8 mouse cellular contexts compared by ENCODE assay signal in genomic region chr8:84977435-84978247, GRCm38 (mm10). TPM values are rescaled to one million over a fixed set of nuclear protein-coding genes. Genes with fewer than 3 reads are reported as not detected.
DNase-seq lines count a peak whose midpoint lies in the region; ATAC-seq and TF ChIP-seq lines count a peak whose summit lies in the region.

No protein-coding gene starts in this region.

- H3K27me3 ChIP-seq in forebrain, embryonic 12.5 days, result peaks cover 57% of the 10 kb centered on the region
- no peaks in the 10 kb centered on the region for H3K27me3 ChIP-seq in lung, postnatal 0 days (replicated peaks; ENCODE audit: insufficient read depth, low read length)

- H3K4me2 ChIP-seq in forebrain, embryonic 12.5 days, result peak overlapping the region; percentile 88
- H3K4me2 ChIP-seq in lung, postnatal 0 days (replicated peaks; ENCODE audit: low read depth, low read length), result peak overlapping the region; percentile 89

- peak overlapping the region; percentile 49 for H3K9ac ChIP-seq in forebrain, embryonic 12.5 days
- peak overlapping the region; percentile 96 for H3K9ac ChIP-seq in lung, postnatal 0 days (replicated peaks; ENCODE audit: low read depth)

- H3K27ac ChIP-seq in forebrain, embryonic 12.5 days, result no peak overlapping the region
- peak overlapping the region; percentile 99 for H3K27ac ChIP-seq in lung, postnatal 0 days (ENCODE audit: low read length)

- 1% methylated on average over 70 of the region's 70 CpGs for WGBS in forebrain, embryonic 12.5 days
- WGBS in lung, postnatal 0 days, result under 1% methylated on average over 63 of the region's 70 CpGs

- peak; percentile 70 to 75 for DNase-seq in CD8-positive naive resting alpha-beta T cell, adult 2 months (ENCODE audit: low read depth in 2 of 2, low spot score in 2 of 2)
- peak; percentile 88 for DNase-seq in adrenal gland, postnatal 14 days
- DNase-seq in heart, postnatal 36 days, result peak; percentile 70 to 82
- DNase-seq in layer of hippocampus, adult 8-10 months (ENCODE audit: low spot score in 2 of 2), result peak; percentile 56 to 61
- peak; percentile 86 for DNase-seq in lung, postnatal 0 days (ENCODE audit: low spot score)
- peak; percentile 63 for DNase-seq in retina, postnatal 1 day
- peak; percentile 67 for DNase-seq in urinary bladder, postnatal 14 days (ENCODE audit: low spot score)

- no peak for ATAC-seq in forebrain, embryonic 12.5 days (ENCODE audit: low FRiP score)
- ATAC-seq in lung, postnatal 0 days, result no peak

- intact Hi-C loops in heart, postnatal 36 days (cut with DNase I), result loop anchor here (5.0 kb wide), 2 partner anchors 50 to 315 kb away; partner anchors contain the start of genes Asna1, Ier2 and Trir

- peaks cover 64% of the 10 kb centered on the region for H3K4me1 ChIP-seq in forebrain, embryonic 12.5 days
- peaks cover 33% of the 10 kb centered on the region for H3K4me1 ChIP-seq in lung, postnatal 0 days (ENCODE audit: insufficient read depth, low read depth, low read length)

- H3K9me3 ChIP-seq in forebrain, embryonic 12.5 days, result no peaks in the 10 kb centered on the region
- no peaks in the 10 kb centered on the region for H3K9me3 ChIP-seq in lung, postnatal 0 days (ENCODE audit: low read length)

- peaks cover 26% of the 10 kb centered on the region for H3K36me3 ChIP-seq in forebrain, embryonic 12.5 days (replicated peaks)
- no peaks in the 10 kb centered on the region for H3K36me3 ChIP-seq in lung, postnatal 0 days (ENCODE audit: insufficient read depth, low read length)

- peak overlapping the region; percentile 46 for H3K4me3 ChIP-seq in forebrain, embryonic 12.5 days (replicated peaks)
- H3K4me3 ChIP-seq in lung, postnatal 0 days (ENCODE audit: low read depth, low read length), result peak overlapping the region; percentile 93

- no peak for TF ChIP-seq EP300 in lung, postnatal 0 days (IDR thresholded peaks at IDR 0.05)

- TF ChIP-seq CTCF in lung, postnatal 0 days (IDR thresholded peaks at IDR 0.05), result no peak

RNA-seq across cellular contexts. Expression of gene Junb, which starts 0.9 kb away (rescaled TPM):
- total RNA-seq in adrenal gland, postnatal 14 days (2021), result 58.3 and 211 TPM in 2 replicates
- 4.8 and 4.9 TPM in 2 replicates for polyA plus RNA-seq in forebrain, embryonic 12.5 days (2016; fragmentation: Nextera tagmentation; extraction: Ambion mirVana)
- 10 to 100 TPM; 14.9 to 26.9 TPM for total RNA-seq in heart, postnatal 36 days (2021)
- 10 to 100 TPM; 61.1 to 79.5 (median 75.6) TPM for total RNA-seq in layer of hippocampus, adult 8-10 months (2022)
- 69.0 and 126 TPM in 2 replicates for polyA plus RNA-seq in lung, postnatal 0 days (2015; fragmentation: Nextera tagmentation; extraction: Ambion mirVana)

RNA-seq across cellular contexts. Expression of gene Rnaseh2a, which starts 8.1 kb away (rescaled TPM):
- 88.3 and 96.4 TPM in 2 replicates for total RNA-seq in adrenal gland, postnatal 14 days (2021)
- polyA plus RNA-seq in forebrain, embryonic 12.5 days (2016; fragmentation: Nextera tagmentation; extraction: Ambion mirVana), result 117 and 124 TPM in 2 replicates
- total RNA-seq in heart, postnatal 36 days (2021), result 10 to 100 TPM; 48.6 to 56.7 TPM
- 10 to 100 TPM; 36.2 to 46.2 (median 41.2) TPM for total RNA-seq in layer of hippocampus, adult 8-10 months (2022)
- polyA plus RNA-seq in lung, postnatal 0 days (2015; fragmentation: Nextera tagmentation; extraction: Ambion mirVana), result 46.4 and 55.7 TPM in 2 replicates

RNA-seq across cellular contexts. Expression of gene Prdx2, which starts 8.3 kb away (rescaled TPM):
- total RNA-seq in adrenal gland, postnatal 14 days (2021), result 532 and 572 TPM in 2 replicates
- polyA plus RNA-seq in forebrain, embryonic 12.5 days (2016; fragmentation: Nextera tagmentation; extraction: Ambion mirVana), result 1,271 and 1,280 TPM in 2 replicates
- 100 to 1,000 TPM; 633 to 676 TPM for total RNA-seq in heart, postnatal 36 days (2021)
- 100 to 1,000 TPM; 328 to 367 (median 342) TPM for total RNA-seq in layer of hippocampus, adult 8-10 months (2022)
- 337 and 356 TPM in 2 replicates for polyA plus RNA-seq in lung, postnatal 0 days (2015; fragmentation: Nextera tagmentation; extraction: Ambion mirVana)

RNA-seq across cellular contexts. Expression of gene Gm49661, which starts 8.4 kb away (rescaled TPM):
- total RNA-seq in adrenal gland, postnatal 14 days (2021), result 2.1 TPM in 1 of 2 replicates, not detected in the other
- polyA plus RNA-seq in forebrain, embryonic 12.5 days (2016; fragmentation: Nextera tagmentation; extraction: Ambion mirVana), result not detected in 2 replicates
- 1 to 10 TPM in 1 of 2 experiments, not detected in 1; 1.0 TPM for total RNA-seq in heart, postnatal 36 days (2021)
- total RNA-seq in layer of hippocampus, adult 8-10 months (2022), result not detected
- 1.1 TPM in 1 of 2 replicates, not detected in the other for polyA plus RNA-seq in lung, postnatal 0 days (2015; fragmentation: Nextera tagmentation; extraction: Ambion mirVana)

RNA-seq across cellular contexts. Expression of gene Hook2, which starts 12.8 kb away (rescaled TPM):
- total RNA-seq in adrenal gland, postnatal 14 days (2021), result 5.8 and 6.9 TPM in 2 replicates
- 16.1 and 18.2 TPM in 2 replicates for polyA plus RNA-seq in forebrain, embryonic 12.5 days (2016; fragmentation: Nextera tagmentation; extraction: Ambion mirVana)
- 1 to 10 TPM; 2.7 to 2.9 TPM for total RNA-seq in heart, postnatal 36 days (2021)
- 10 to 100 TPM; 10.9 to 11.6 (median 11.3) TPM for total RNA-seq in layer of hippocampus, adult 8-10 months (2022)
- 19.2 and 22.3 TPM in 2 replicates for polyA plus RNA-seq in lung, postnatal 0 days (2015; fragmentation: Nextera tagmentation; extraction: Ambion mirVana)
